Mouse (Mus musculus) CD8-positive naive resting alpha-beta T cell, adult 2 months (primary cell): ENCODE measurements around the gene Ccdc88c.

Experiments used
- DNase-seq, 2 experiments: peaks; one replicate each; pipeline ENCODE4 v3.0.0; 2022; ENCODE audit warnings: low read depth in 2 of 2, low spot score in 2 of 2

Gene Ccdc88c

DNA sequence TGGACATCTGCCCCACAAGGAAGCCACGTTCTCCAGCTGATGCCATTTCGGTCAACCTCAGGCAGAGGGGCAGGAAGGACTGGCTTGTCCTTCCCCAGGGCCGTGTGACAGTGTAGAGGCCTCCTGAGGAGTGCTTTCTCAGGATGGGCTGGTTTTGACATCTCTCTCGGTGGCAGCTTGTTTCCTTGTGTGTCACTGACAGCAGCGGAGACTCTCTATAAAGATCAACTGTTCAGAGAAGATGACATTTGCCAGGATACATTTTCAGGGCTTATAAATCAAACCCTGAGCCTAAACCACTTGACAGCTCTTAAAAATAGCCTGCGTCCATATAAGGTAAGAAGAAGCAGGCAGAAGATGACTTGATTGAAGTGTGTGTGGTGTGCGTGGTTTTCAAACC lies 59.0 kb downstream of the Ccdc88c start:
- no peak for DNase-seq

DNA sequence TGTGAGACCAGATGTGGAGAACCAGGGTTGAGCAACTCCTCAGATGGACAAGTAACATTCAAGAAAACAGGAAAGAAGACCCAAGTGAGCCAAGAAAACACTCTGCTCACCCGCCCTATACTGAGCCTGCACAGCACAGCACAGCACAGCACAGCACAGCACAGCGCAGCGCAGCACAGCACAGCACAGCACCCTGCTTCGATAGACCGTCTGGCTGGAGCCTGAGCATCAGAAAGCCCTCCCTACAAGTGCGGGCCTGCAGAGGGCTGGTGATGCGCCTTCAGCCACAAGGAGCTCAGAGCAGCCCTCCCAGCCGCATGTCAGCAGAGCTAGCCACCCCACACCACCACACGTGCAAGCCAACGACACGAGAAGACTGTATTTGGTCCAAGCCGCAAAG lies 61.5 kb downstream of the Ccdc88c start:
- no peak for DNase-seq

DNA sequence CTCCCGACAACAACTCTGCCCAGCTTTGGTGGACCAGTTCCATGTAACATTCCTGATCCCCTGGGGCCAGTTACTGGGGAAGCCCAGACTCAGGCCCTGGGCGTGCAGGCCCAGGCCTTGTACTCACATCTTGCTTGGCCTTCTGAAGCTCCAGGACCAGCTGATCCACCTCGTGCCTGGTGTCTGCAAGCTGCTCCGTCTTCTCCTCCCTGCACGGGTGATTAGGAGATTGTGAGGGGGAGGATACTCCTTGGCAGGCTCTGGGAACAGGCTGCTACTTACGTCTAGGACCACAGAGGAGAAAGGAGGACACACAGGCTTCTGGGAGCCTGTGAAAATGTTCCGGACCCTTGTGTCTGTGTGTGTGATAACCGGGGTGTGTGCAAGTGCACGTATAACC lies 62.6 kb downstream of the Ccdc88c start:
- no peak for DNase-seq

DNA sequence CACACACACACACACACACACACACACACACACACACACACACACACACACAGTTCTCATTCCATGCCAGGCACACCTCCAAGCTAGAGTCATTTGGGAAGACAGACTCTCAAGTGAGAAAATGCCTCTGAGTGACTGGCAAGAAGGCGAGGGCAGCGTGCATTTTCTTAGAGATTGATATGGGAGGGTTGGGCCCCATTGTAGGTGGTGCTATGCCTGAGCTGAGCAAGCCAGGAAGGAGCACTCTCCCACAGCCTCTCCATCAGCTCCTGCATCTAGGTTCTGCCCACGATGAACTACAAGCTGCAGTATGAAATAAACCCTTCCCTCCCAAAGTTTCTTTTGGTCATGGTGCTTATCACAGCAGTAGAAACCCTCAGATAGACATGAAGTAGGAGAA lies 63.6 kb downstream of the Ccdc88c start:
- no peak for DNase-seq

DNA sequence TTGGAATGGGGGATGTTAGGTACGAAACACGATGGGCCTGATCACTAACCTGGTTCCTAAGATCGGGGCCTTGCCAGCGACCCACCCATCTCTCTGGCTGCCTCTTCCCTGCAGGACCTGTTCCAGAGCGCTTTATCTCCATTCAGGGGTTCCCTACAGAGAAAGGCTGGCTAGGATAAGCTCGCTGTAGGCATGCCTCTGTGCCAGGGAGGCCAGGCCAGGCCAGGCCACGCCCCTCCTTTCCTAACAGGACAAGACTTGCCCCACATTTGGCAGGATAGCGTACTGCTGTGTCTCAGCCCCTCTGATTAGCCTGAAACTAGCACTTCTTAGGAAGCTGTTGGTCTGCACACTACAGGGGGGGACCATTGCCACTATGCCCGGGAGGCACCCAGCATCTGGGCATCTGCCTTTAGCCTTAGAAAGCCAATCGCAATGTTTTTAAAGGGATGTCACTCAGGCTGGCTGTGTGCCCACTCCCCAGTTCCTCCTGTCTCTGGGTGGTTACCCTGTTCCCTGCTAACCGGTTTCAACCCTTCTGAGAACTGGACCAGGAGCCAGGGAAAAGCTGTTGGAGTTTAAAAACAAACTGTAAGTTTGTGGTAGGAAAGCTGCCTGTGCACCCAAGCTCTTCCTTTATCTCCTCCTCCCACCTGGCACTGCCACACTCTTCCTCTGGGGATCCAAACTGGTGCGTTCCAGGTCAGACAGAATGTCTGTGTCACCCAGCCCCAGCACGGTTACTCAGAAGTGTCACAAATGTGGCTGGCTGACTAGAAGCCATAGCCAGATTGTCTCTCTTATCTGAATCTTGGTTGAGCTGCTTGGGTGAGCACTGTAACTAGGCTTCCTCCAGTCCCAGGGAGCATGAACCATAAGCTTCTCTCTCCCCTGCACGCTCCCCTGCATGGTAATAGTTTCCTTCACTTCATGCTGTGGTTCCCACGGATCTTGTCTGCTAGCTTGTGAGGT lies 69.9 kb downstream of the Ccdc88c start:
- no peak for DNase-seq

DNA sequence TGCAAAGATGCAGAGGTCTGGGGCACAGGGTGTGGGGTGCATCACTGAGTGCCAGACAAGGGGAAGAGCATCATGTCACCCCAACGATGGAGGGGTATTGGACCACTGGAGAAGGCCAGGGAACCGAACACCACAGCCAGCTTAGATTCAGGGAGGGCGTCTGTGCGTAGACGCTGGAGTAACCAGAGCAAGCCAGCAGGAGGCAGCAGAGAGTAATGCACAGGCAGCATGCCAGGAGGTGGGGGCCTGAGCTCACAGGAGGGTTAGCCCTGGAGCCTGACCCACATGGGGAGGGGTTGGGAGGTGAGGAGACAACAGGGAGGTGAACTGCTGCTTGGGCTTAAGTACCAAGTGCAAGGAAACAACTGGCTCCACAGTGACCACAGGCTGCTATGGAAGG lies 70.8 kb downstream of the Ccdc88c start:
- peak; percentile 78 to 87 for DNase-seq

DNA sequence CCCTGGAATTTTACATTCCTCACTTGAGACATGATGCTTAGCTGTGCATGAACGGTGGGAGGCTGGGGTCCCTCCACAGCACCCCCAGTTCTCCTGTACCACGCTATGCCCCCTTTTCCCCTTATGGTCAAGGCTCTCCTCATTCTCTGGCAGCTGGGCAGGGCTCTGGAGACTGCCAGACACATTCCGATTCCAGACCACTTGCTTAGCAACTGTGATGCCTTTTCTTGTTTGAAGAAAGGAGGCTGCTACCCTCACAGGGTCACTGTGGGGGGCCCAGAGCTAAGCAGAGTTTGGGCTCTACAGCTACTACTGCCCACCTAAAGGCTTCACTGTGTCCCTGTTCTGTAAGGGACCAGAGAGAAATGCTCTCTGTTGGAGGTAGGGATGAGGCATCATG lies 71.6 kb downstream of the Ccdc88c start:
- DNase-seq: no peak

DNA sequence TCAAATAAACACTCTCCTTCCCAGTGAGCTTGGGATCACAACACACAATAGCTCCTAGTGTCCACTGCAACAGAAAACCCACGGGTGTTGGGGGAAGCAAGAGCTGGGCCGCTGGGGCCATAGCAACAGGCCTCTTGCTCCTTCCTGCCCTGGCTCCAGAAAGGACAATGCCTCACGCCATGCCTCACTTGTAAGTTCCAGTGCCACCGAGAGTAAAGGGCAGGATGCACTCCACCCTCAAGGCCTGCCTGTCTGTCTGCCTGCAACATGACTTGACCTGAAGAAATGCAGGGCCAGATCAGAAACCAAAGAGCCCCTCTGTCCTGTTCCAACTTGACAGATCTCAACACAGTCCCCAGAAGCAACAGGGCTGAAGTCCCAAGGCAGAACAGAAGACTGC lies 72.0 kb downstream of the Ccdc88c start:
- no peak for DNase-seq

DNA sequence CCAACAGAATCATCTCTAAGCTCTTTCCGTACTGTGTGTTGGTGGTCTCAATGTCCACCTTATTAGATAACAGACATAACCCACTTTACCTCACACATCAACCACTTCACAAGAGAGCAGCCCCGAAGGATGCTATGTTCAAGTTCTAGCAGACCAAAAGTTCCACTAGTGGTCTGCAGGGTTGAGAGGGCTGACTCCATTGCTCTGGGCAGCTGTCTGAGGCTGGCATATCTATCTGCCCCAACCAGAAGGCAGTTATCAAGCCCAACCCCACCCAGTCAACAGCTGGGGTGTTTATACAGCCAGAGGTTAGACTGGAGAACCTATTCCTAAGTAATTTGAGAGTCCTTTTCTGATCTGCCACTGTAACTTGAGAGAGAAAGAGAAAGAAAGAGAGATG lies 72.8 kb downstream of the Ccdc88c start:
- no peak for DNase-seq

DNA sequence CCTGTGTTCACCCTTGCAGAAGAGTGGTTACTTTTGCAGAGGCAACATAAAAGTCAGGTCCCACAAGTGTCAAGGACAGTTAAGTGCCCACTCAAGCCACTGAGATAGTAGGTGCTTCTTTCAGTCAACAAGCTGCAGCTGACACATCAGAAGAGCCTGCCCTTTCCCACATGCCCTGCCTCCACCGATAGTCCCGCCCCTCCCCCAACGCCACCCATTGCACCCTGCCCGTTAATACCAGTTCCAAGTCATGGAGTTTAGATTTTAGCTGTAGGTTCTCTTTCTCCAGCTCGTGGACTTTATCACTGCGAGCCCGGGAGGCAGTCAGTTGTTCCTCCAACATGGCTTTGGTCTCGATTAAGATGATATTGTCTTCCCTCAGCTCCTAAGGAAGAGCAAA lies 74.9 kb downstream of the Ccdc88c start:
- no peak for DNase-seq

DNA sequence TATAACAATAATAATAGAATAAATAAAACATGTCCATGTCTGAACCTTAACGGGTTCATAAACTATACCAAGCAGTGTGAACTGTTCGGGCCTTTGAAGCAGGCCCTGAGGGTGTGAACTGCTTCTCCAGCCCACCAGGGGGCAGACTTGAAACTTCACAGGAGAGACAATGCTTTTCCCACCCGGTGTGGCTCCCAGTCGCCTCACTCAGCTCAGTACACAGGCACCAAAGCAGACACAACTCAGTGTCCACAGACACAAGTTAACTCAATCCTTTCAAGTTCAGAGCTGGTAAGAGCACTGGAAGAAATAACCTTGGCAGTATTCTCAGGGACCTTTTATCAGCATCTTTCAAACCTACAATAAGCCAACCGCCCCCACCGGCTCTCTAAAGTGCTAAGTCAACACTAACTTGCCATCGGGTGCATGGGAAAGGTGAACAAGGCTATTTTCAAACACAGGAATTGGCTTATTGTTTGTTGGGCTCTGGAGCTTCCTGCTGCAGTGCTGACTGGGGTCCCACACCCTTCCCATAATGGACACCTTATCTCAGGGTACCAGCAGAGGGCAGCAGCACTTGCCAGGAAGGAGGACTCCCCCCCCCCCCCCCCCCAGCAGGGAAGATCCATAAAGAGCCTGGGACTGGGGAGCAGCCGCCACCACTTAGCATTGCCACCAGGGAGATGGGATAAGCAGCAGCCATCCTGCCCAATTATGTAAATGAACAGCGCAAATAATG lies 76.5 kb downstream of the Ccdc88c start:
- peak; percentile 73 to 79 for DNase-seq

DNA sequence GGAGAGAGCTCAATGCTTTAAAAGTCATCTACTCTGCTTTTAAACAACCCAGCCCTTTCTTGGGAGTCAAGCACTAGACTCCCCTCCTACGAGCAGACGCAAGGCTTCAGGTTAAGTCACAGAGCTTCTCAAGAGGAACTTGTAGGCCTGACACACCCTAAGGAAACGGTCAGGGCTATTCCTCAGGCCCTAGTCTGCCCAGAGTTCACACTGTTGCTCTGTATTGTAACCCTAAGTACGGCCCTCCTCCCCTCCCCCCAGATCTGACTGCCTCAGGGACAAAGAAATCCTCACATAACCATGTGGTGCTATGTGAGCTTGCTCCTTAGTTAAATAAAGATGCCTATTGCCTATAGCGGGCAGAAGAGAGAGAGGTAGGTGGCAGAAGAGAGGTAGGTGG lies 79.7 kb downstream of the Ccdc88c start:
- no peak for DNase-seq

DNA sequence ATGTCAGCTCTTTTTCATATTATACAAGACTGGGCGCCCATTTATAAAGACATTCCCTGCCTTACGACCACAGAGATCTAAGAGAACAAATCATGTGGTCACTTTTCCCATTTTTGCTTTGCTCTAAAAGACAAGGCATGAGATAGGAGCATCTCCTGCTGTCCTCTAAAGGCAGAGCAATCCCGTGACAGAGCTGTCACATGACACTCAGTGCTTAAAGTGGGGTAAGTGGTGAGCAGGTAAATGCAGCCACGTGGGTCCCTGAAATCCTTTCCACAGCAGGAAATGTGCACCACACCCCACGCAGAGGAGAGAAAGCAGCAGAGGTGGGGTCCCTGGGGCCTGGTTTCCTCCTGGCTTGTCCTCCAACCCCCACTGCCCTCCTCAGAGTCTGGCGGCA lies 80.8 kb downstream of the Ccdc88c start:
- no peak for DNase-seq

DNA sequence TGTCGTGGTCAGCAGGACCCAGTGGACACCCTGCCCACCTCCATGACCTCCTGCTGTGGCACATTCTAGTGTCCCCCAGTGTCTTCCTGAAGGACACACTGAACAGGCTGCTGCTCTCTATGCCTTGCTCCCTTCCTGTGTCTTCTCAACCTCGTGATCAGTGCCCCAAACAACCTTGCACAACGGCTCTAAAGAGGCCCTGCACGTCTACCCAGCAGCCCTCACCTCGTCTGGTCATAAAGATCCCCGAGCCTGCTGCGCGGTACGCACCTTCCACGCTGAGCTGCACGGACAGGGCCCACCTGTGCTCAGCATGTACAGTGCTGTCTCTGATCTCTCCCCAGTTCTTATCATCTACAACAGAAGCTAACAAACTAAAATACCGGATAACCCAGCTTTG lies 82.9 kb downstream of the Ccdc88c start:
- DNase-seq: no peak

DNA sequence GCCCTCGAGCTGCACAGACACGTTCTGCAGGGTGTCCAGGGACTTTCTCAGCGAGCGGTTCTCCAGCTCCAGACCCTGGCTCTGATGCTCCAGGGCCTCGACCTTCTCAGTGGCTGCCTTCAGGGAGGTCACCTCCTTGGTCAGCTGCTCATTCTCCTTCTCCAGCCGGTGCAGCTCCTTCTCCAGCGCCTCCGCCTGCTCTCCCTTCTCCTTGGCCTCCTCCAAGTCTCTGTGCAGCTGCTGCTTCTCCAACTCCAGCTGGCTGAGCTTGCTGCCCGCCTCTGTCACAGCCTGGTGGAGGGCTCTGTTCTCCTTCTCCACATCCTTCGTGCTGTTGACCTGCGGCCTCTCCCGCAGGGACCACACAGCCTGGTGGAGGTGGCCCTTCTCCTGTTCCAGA lies 83.4 kb downstream of the Ccdc88c start:
- no peak for DNase-seq

DNA sequence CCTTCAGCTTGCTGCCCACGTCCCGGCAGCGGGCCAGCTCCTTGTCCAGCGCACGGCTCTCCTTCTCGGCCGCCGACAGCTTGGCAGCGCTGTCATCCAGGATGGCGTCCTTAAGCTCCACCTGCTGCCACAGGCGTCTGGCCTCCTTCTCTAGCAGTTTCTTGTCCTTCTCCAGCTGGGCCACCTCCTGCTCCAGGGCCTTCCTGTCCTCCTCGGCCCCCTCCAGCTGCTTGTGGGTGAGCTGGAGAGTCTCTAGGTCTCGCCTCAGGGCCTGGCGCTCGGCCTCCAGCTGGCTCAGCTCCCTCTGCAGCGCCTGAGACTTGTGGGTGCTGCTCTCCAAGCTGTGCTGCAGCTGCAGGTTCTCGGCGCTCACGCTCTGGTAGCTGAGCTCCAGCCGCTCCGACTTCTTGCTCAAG lies 83.9 kb downstream of the Ccdc88c start:
- DNase-seq: no peak

DNA sequence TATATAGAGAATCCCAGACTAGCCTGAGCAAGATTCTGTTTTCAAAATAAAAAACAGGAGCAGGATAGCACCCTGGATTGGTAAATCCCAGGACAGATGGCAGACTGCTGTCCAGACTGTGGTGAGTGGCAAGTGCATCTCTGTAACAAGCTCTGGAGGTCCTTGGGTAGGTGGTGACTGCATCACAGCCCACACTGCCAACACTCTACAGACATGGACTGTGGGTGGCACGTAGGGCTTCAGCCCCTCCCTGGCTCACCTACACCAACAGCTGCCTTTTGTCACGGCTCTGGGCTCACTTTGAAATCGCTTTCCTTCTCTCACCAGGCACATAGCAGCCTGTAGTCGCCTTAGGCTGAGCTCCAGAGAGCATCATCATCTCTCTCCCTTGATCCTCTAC lies 85.7 kb downstream of the Ccdc88c start:
- DNase-seq: no peak

DNA sequence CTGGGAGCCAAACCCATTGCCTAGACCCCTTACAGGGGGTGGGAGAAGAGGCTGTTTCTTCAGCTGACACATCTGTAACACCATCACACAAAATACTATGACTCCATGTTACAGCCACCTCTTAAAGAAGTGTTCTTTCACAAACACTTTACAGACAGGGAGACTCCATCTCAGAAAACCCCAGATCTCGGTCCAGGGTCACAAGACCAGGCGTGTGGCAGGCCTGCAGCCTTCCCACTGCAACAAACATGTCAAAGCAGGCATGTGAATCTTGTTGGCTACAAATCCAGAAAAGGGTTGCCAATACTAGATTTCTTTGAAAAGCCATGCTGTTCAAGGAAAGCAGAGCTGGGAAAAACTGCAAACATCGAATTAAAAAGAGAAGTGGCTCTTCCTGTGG lies 87.5 kb downstream of the Ccdc88c start:
- DNase-seq: no peak

DNA sequence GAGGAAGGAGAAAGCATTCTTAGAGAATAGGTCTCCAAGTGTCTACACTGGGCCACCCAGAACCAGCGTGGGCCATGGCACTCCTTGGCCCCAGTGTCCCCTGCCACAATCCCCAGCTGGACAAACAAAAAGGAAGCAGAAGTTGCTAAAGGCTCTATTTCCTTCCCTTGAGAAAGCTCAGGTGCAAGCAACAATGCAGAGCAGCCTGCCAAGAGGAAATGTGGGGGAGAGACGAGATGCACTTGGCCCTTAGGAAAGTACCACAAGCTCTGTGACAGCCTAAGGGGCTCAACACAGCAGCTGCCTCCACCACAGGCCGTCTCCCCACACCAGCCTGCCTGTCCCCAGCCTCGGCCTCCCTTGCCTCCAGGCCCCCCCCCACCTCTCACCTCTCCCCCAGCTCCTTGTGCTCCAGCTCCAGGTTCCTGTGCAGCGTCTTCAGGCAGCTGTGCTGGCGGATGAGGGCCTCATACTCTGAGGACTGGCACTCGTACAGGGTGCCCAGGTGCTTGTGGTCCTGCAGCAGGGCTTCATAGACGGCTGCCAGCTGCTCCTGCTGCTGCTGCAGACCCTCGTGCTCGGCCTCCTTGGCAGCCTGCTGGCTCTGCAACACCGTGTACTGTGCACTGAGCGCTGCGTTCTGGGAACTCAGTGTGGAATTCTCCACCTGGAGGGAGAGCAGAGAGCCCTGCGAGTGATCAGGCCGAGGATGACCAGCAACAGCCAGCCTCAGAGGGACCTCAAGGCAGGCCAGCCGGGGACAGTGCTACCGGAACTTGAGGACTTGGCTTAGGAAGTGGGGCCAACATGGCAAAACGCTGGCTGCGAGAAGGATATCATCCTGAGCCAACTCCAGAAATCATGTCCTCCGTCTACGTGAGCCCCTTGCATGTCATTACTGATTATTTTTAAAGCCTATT lies 91.2 kb downstream of the Ccdc88c start:
- no peak for DNase-seq

DNA sequence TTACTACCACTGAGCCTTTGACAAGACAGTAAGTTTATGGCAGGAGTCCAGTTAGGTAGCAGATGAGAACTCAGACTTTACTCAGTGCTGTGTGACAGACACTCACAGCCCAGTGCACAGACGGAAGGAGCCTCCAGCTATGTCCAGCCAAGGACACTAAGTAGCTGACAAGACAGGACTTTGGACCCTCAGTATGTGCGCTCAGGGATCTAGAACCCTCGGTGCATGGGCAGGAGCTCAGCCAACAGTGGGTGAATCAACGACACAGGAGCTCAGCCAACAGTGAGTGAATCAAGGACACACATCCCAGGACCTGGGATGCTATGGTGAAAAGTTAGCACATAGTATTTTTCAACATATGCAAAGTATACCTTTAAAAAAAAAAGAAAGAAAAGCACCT lies 92.1 kb downstream of the Ccdc88c start:
- no peak for DNase-seq

DNA sequence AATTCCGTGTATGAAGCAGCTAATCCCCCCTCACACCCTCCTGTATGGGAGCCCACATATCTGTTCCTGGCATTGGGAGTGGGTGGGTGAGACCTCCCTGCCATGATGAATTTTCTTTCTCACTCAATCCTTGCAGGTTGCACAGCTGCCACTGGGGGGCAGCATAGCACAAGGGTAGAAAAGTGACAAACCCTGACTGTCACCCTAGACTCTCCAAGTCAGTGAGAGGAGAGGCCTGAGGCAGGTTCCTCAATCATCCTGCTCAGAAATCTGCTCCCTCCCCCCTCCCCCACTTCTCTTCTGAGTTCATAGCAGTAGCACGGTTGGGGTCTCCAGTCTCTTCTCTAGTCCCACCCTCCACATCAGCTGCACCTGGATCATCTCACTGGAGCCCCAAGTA lies 92.7 kb downstream of the Ccdc88c start:
- peak; percentile 65 to 76 for DNase-seq
